Mouse (Mus musculus) heart, embryonic 13.5 days (tissue): ENCODE measurements around the gene Vmn1r44. TPM values are rescaled to one million over a fixed set of nuclear protein-coding genes. Genes with fewer than 3 reads are reported as not detected.
"Not testable (repeated sequence)": the region's sequence is repeated elsewhere in the genome, so short reads cannot be mapped to it uniquely, and the experiment has no call there.

ENCODE experiments used
- ATAC-seq: fragments of 200-750 bp; cut with Nextera tagmentation; 2 replicates; pipeline ENCODE4 v1.8.0; 2017; ENCODE audit warnings: moderate TSS enrichment; ENCODE audit not compliant: insufficient number of reproducible peaks, low FRiP score, low TSS enrichment; ENCODE audit errors: extremely low read depth
- H3K27ac ChIP-seq: fragments of 300-500 bp; sonication (generic); replicated peaks from 2 replicates; pipeline ENCODE4 v1.5.1; 2015; ENCODE audit warnings: moderate library complexity, mild to moderate bottlenecking, inconsistent platforms
- H3K27me3 ChIP-seq: fragments of 300-500 bp; sonication (generic); replicated peaks from 2 replicates; pipeline ENCODE4 v1.6.1; 2015; ENCODE audit warnings: mild to moderate bottlenecking, inconsistent platforms
- H3K36me3 ChIP-seq: fragments of 300-500 bp; sonication (generic); 2 replicates; pipeline ENCODE4 v1.6.1; 2015; ENCODE audit warnings: mild to moderate bottlenecking, inconsistent platforms
- H3K4me1 ChIP-seq: fragments of 300-500 bp; sonication (generic); 2 replicates; pipeline ENCODE4 v1.6.1; 2015; ENCODE audit warnings: inconsistent platforms
- H3K4me2 ChIP-seq: fragments of 300-500 bp; sonication (generic); 2 replicates; pipeline ENCODE4 v1.6.1; 2015; ENCODE audit warnings: inconsistent platforms, mild to moderate bottlenecking, moderate library complexity
- H3K4me3 ChIP-seq: fragments of 300-500 bp; sonication (generic); 2 replicates; pipeline ENCODE4 v1.5.1; 2015; ENCODE audit warnings: moderate library complexity, mild to moderate bottlenecking, inconsistent platforms
- H3K9ac ChIP-seq: fragments of 300-500 bp; sonication (generic); 2 replicates; pipeline ENCODE4 v1.6.1; 2015; ENCODE audit warnings: inconsistent platforms, mild to moderate bottlenecking, moderate library complexity
- H3K9me3 ChIP-seq: fragments of 300-500 bp; sonication (generic); 2 replicates; pipeline ENCODE4 v1.6.1; 2016; ENCODE audit warnings: inconsistent platforms
- WGBS: fragments of 180-500 bp; shearing (Covaris S2); methylation state at CpG from one replicate; pipeline ENCODE4 v1.1.7; 2015; ENCODE audit warnings: mixed read lengths; 5-methylcytosine and 5-hydroxymethylcytosine counted together
- polyA plus RNA-seq: library from polyadenylated mRNA; unstranded; fragments of >200 nt; fragmentation: Nextera tagmentation; extraction: Ambion mirVana; gene quantifications from 2 replicates; pipeline ENCODE4 v1.2.1, GENCODE M21; 2015

Gene Vmn1r44
- polyA plus RNA-seq, result not detected in 2 replicates

DNA sequence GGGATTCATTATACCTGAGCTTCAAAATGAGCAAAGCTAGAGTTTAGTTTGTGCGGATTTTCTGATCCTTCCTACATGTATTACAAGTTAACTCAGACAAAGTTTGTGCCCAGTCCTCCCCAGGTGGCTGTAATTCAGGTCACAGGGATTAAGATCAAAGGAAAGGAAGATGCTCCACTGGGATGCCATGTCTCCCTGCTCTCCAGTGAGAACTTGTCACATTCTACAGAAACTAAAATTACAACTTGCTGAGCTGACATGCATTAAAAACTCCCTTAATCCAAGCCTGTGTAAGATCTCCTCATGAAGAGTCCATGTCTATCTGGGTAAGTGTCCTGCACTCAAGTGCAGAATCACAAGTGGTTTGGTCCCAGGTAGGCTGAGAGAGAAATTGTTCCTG is at the start of gene Vmn1r44:
Vmn1r44 (plus strand) TSS at position 301 of the 400 bp plus-strand sequence.
- H3K4me3 ChIP-seq, result no peak within 1 kb of the TSS
- no peak within 1 kb of the TSS for H3K9ac ChIP-seq
- 0 out of 2 replicates have a peak, but pooled peaks cover 5% of the 10 kb centered on the region for H3K9me3 ChIP-seq
- no peak within 1 kb of the TSS for H3K27ac ChIP-seq
- no peak for ATAC-seq
- H3K36me3 ChIP-seq, result no peaks in the 10 kb centered on the region
- no peaks in the 10 kb centered on the region for H3K4me1 ChIP-seq
- WGBS, result 78% methylated on average over 1 of the region's 1 CpGs
- no peak within 1 kb of the TSS for H3K4me2 ChIP-seq
- H3K27me3 ChIP-seq, result no peaks in the 10 kb centered on the region

DNA sequence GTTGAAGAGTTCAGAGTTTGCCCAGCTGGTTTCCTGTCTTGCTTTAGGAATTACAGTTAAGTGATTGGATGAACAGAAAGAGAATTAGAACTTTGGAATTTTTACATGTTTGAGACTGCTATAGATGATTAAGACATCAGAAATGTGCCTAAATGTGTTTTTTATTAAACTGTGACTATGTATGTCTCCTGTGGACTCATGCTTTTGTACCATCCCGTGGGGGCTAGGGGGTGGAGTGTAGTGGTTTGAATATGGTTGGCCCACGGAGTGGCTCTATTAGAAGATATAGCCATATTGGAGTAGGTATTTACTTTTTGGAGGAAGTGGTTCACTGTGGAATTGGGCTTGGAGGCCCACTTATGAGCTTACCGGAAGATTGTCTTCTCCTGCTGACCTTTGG is 25.9 kb upstream of the Vmn1r44 start:
- H3K4me3 ChIP-seq, result no peak overlapping the region
- no peak overlapping the region for H3K4me2 ChIP-seq
- no peak for ATAC-seq
- H3K9ac ChIP-seq, result no peak overlapping the region
- H3K36me3 ChIP-seq, result no peaks in the 10 kb centered on the region
- H3K4me1 ChIP-seq, result no peaks in the 10 kb centered on the region
- WGBS, result 60% methylated on average over 3 of the region's 3 CpGs
- H3K27ac ChIP-seq, result no peak overlapping the region
- H3K9me3 ChIP-seq, result peaks cover 16% of the 10 kb centered on the region; the same call in 1 of the 2 replicates
- H3K27me3 ChIP-seq, result no peaks in the 10 kb centered on the region

DNA sequence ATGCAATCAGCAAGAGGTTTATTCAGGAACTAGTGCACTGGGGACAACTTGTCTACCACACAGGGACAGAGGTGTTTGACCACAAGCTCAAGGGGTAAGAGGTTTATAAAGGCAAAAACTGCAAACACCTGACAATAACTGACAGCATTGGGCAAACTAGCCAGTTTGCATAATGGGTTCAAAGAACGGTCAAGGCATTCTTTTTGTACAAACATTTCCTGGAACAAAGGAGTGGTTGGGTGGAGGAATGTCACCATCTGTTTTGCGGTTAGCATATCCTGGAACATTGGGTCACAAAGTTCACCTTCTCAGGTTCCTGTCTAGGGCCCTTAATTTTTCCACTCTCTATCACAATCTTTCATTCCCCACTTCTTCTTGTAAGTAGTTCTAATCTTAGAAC is 23.6 kb upstream of the Vmn1r44 start:
- Histone ChIP-seq H3K4me2 (no peak overlapping the region), H3K36me3 (no peaks in the 10 kb centered on the region), H3K4me1 (no peaks in the 10 kb centered on the region), H3K9me3 (peaks cover 19% of the 10 kb centered on the region; the same call in 1 of the 2 replicates), H3K9ac (no peak overlapping the region), H3K4me3 (no peak overlapping the region), H3K27me3 (no peaks in the 10 kb centered on the region), H3K27ac (no peak overlapping the region)
- 79% methylated on average over 2 of the region's 2 CpGs for WGBS
- ATAC-seq, result no peak

DNA sequence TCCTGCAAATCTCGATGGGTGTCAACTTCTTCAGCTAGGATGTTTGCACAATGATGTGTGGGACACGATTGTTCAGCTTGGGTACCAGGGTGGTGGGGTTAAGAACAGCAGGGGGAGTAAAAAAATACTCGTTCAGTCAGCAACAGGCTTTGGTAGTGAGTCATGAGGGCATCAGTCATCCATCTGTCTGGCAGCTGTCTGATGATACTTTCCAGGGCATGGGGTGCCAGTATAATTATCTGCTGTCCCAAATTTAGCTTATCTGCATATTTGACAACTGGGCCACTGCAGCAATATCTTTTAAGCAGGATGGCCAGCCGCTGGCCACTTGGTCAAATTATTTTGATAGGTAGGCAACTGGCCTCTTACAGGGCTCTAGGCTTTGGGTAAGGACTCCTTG is 19.7 kb upstream of the Vmn1r44 start:
- Histone ChIP-seq H3K27me3 (no peaks in the 10 kb centered on the region), H3K4me3 (no peak overlapping the region), H3K4me2 (no peak overlapping the region), H3K4me1 (no peaks in the 10 kb centered on the region), H3K9me3 (peaks cover 30% of the 10 kb centered on the region), H3K36me3 (no peaks in the 10 kb centered on the region), H3K27ac (no peak overlapping the region), H3K9ac (no peak overlapping the region)
- ATAC-seq, result no peak
- WGBS, result 51% methylated on average over 4 of the region's 4 CpGs

DNA sequence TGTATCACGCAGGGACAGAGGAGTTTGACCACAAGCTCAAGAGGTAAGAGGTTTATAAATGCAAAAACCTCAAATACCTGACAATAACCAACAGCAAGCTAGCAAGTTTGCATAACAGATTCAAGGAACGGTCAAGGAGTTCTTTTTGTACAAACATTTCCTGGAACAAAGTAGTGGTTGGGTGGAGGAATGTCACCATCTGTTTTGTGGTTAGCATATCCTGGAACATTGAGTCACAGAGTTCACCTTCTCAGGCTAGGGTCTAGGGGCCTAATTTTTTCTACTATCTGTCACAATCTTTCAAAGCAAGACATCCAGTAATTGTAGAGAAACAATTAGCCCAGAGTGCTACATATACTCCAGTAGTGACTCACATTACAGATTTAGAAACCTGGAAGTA is 16.2 kb upstream of the Vmn1r44 start:
- Histone ChIP-seq H3K4me2 (no peak overlapping the region), H3K4me3 (no peak overlapping the region), H3K27me3 (no peaks in the 10 kb centered on the region), H3K36me3 (no peaks in the 10 kb centered on the region), H3K9ac (no peak overlapping the region), H3K4me1 (no peaks in the 10 kb centered on the region), H3K27ac (no peak overlapping the region), H3K9me3 (peaks cover 28% of the 10 kb centered on the region)
- 76% methylated on average over 2 of the region's 2 CpGs for WGBS
- no peak for ATAC-seq

DNA sequence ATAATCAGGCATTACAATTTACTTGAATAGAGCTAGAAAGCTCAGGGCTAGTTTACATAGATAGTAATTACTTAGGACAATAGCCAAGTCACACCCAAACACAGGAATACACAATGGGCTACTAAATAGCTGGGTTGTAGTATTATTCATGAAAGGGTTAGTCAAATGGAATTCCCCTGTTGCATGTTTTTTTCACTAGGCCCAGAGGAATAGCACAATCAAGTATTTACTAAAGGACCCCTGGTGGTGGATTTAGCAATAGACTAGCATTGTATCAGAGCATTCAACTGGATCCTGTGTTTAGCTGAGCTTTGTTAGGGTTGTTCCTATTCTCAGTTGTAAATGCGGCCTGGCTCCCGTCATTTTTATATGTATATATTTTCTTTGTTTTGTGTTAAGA is 15.5 kb upstream of the Vmn1r44 start:
- Histone ChIP-seq H3K27ac (no peak overlapping the region), H3K4me1 (no peaks in the 10 kb centered on the region), H3K9ac (no peak overlapping the region), H3K27me3 (no peaks in the 10 kb centered on the region), H3K4me2 (no peak overlapping the region), H3K4me3 (no peak overlapping the region), H3K36me3 (no peaks in the 10 kb centered on the region), H3K9me3 (peaks cover 22% of the 10 kb centered on the region)
- 93% methylated on average over 2 of the region's 2 CpGs for WGBS
- no peak for ATAC-seq

DNA sequence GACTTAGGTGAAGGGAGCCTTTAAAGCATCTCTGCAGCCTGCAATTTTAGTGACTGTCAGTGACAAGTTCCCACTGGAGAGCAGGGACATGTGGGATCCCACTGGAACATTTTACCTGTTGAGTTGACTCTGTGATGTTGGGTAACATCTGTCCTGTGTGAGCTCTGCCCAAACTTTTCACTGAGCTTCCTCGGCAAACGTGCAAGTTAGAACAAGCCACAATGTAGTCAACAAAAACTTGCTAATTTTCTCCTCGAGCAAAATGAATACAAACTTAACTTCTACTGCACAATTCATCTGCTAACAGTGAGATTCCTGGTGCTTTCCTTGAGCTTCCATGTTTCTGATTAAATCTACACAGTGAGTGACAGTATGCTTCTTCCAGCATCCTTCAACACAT is 7.1 kb upstream of the Vmn1r44 start, which contains the start of the genes Vmn1r42 and Vmn1r43:
Vmn1r42 (minus strand) TSS at position 101 of the 400 bp plus-strand sequence.
Vmn1r43 (minus strand) TSS at position 101 of the 400 bp plus-strand sequence.
- H3K9ac ChIP-seq, H3K4me1 ChIP-seq, H3K36me3 ChIP-seq, H3K9me3 ChIP-seq, H3K27me3 ChIP-seq, H3K27ac ChIP-seq, H3K4me2 ChIP-seq, ATAC-seq, H3K4me3 ChIP-seq: not testable (repeated sequence)
- WGBS, result 67% methylated on average over 3 of the region's 3 CpGs

DNA sequence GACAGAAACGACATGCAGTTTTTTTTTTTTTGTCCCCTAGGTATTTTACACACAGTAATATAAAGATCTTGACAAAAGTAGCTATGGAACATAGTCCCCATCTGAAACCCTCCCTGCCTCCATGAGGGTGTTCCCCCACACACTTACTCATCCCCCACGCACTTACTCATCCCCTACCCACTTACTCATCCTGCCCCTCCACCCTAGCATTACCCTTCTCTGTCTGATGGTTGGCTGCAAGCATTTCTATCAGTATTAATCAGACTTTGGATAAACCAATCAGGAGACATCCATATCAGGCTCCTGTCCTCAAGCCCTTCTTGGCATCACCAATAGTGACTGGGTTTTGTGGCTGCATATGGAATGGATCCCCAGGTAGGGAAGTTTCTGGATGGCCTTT is 6.5 kb upstream of the Vmn1r44 start:
- Histone ChIP-seq H3K27me3 (no peaks in the 10 kb centered on the region), H3K4me2 (no peak overlapping the region), H3K9me3 (0 out of 2 replicates have a peak, but pooled peaks cover 5% of the 10 kb centered on the region), H3K27ac (no peak overlapping the region), H3K36me3 (no peaks in the 10 kb centered on the region), H3K4me1 (no peaks in the 10 kb centered on the region), H3K4me3 (no peak overlapping the region), H3K9ac (no peak overlapping the region)
- WGBS, result 54% methylated on average over 2 of the region's 2 CpGs
- ATAC-seq, result no peak

DNA sequence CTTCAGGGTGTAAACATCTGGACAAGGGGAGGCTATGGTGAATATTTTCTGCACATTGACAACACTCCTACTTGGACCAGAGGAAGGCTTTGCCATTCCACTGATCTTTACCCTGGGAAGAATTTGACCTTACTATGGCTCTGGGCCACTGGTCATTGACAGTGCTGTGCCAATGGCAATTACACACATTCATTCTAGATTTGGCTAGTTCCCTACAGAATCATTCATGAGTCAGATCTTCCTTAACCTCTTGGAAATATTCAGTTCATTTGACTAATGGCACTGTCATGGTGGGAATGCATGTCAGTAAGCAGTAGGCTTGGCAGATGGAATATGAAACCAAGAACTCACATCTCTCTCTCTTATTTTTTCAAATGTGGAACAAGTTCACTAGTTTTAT is 2.6 kb upstream of the Vmn1r44 start:
- H3K9me3 ChIP-seq, result 0 out of 2 replicates have a peak, but pooled peaks cover 5% of the 10 kb centered on the region
- no peak for ATAC-seq
- no peak overlapping the region for H3K4me2 ChIP-seq
- H3K36me3 ChIP-seq, result no peaks in the 10 kb centered on the region
- H3K9ac ChIP-seq, result no peak overlapping the region
- no peak overlapping the region for H3K4me3 ChIP-seq
- H3K27ac ChIP-seq, result no peak overlapping the region
- H3K27me3 ChIP-seq, result no peaks in the 10 kb centered on the region
- H3K4me1 ChIP-seq, result no peaks in the 10 kb centered on the region

DNA sequence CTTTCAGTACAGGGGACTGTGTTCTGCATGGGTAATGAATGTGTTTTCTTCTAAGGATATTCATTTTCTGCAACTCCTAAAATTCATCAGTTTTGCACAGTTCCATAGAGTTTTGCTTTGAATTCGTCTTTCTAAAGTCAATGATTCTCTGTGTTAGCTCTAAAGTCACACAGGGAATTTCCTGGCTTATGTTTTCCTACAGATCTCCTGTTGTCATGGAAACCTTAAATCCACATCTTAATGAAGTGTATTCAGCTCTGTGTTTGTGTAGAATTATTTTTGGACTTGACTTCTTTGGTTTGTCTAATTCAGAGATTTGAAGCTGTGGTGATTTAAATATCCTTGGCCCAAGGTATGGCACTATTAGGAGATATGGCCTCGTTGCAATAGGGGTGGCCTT is 352 bp downstream of the Vmn1r44 start:
- Histone ChIP-seq H3K4me3 (no peak overlapping the region), H3K36me3 (no peaks in the 10 kb centered on the region), H3K27me3 (no peaks in the 10 kb centered on the region), H3K9ac (no peak overlapping the region), H3K9me3 (peaks cover 5% of the 10 kb centered on the region; the same call in 1 of the 2 replicates), H3K4me1 (no peaks in the 10 kb centered on the region), H3K27ac (no peak overlapping the region), H3K4me2 (no peak overlapping the region)
- ATAC-seq, result no peak
- WGBS, result 40% methylated on average over 2 of the region's 2 CpGs

DNA sequence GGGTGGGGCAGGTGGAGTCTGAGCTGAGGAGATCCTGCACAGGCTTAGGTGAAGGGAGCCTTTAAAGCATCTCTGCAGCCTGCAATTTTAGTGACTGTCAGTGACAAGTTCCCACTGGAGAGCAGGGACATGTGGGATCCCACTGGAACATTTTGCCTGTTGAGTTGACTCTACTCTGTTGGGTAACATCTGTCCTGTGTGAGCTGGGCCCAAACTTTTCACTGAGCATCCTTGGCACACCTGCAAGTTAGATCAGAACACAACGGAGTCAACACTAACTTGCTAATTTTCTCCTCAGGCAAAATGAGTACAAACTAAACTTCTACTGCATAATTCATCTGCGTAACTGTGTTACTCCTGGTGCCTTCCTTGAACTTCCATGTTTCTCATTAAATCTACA is 57.0 kb downstream of the Vmn1r44 start, which contains the start of gene Vmn1r45:
Vmn1r45 (minus strand) TSS at position 101 of the 400 bp plus-strand sequence.
- H3K9ac ChIP-seq, H3K36me3 ChIP-seq, ATAC-seq, H3K4me3 ChIP-seq, H3K27ac ChIP-seq, H3K4me2 ChIP-seq, H3K4me1 ChIP-seq, H3K9me3 ChIP-seq, H3K27me3 ChIP-seq: not testable (repeated sequence)
- WGBS, result 69% methylated on average over 2 of the region's 2 CpGs

DNA sequence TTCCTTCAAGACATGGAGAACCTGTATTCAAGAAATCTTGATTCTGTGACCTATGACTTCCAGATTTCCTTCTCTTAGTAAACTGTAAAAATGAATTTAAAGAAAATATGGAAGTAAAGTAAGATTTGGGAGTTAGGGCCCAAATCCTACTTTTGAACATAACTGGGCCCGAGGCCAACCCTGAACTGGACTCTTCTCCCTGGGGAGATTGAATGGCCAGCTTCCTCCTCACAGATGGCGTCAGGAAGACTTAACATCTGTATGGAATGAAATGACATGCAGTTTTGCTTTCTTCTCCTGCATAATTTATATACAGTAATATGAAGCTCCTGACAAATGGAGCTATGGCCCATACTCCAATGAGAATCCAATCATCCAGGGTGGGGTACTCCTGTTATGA is 57.5 kb downstream of the Vmn1r44 start:
- no peak overlapping the region for H3K4me2 ChIP-seq
- 61% methylated on average over 2 of the region's 2 CpGs for WGBS
- ATAC-seq, result no peak

More for the DNA sequence above, 57.5 kb downstream of the Vmn1r44 start:
- Histone ChIP-seq H3K27me3 (no peaks in the 10 kb centered on the region), H3K36me3 (no peaks in the 10 kb centered on the region), H3K4me3 (no peak overlapping the region), H3K27ac (no peak overlapping the region), H3K4me1 (no peaks in the 10 kb centered on the region), H3K9me3 (peaks cover 9% of the 10 kb centered on the region; the same call in 1 of the 2 replicates), H3K9ac (no peak overlapping the region)
